Mouse (Mus musculus) forebrain, embryonic 16.5 days (tissue): ENCODE results near the gene Gm17324. TPM values are rescaled to one million over a fixed set of nuclear protein-coding genes. Genes with fewer than 3 reads are reported as not detected.

Source experiments
- ATAC-seq: fragments of 200-750 bp; cut with Nextera tagmentation; 2 replicates; pipeline ENCODE4 v1.8.0; 2017; ENCODE audit warnings: mild to moderate bottlenecking, moderate library complexity
- H3K27ac ChIP-seq: fragments of 300-500 bp; sonication (generic); 2 replicates; pipeline ENCODE4 v1.5.1; 2014; ENCODE audit warnings: low read length, control low read depth
- H3K27me3 ChIP-seq: fragments of 300-500 bp; sonication (generic); replicated peaks from 2 replicates; pipeline ENCODE4 v1.6.1; 2014; ENCODE audit warnings: low read length; ENCODE audit not compliant: control insufficient read depth, insufficient read depth
- H3K36me3 ChIP-seq: fragments of 300-500 bp; sonication (generic); 2 replicates; pipeline ENCODE4 v1.6.1; 2014; ENCODE audit not compliant: control insufficient read depth, insufficient read depth
- H3K4me1 ChIP-seq: fragments of 300-500 bp; sonication (generic); replicated peaks from 2 replicates; pipeline ENCODE4 v1.6.1; 2014; ENCODE audit warnings: low read length; ENCODE audit not compliant: control insufficient read depth, insufficient read depth
- H3K4me2 ChIP-seq: fragments of 300-500 bp; sonication (generic); 2 replicates; pipeline ENCODE4 v1.6.1; 2014; ENCODE audit warnings: mild to moderate bottlenecking, low read length, control low read depth
- H3K4me3 ChIP-seq: fragments of 300-500 bp; sonication (generic); replicated peaks from 2 replicates; pipeline ENCODE4 v1.5.1; 2014; ENCODE audit warnings: mild to moderate bottlenecking, low read length, control low read depth
- H3K9ac ChIP-seq: fragments of 300-500 bp; sonication (generic); replicated peaks from 2 replicates; pipeline ENCODE4 v1.6.1; 2014; ENCODE audit warnings: low read depth, low read length, control low read depth
- H3K9me3 ChIP-seq: fragments of 300-500 bp; sonication (generic); 2 replicates; pipeline ENCODE4 v1.6.1; 2016; ENCODE audit warnings: low read length; ENCODE audit not compliant: control insufficient read depth
- WGBS: fragments of 180-500 bp; shearing (Covaris S2); extraction: QIAGEN DNeasy Blood & Tissue Kit; methylation state at CpG from one replicate; pipeline ENCODE4 v1.1.7; 2014; 5-methylcytosine and 5-hydroxymethylcytosine counted together
- polyA plus RNA-seq: library from polyadenylated mRNA; unstranded; fragments of >200 nt; fragmentation: Nextera tagmentation; extraction: Ambion mirVana; gene quantifications from 2 replicates; pipeline ENCODE4 v1.2.1, GENCODE M21; 2015

Gm17324 gene
- polyA plus RNA-seq, 1 experiment from 2014 or later = 1.3 TPM

GRCm38 (mm10) chr9:78474771-78475382, 26.3 kb upstream of the Gm17324 start:
- Histone ChIP-seq H3K4me1 (peaks cover 23% of the 10 kb centered on the region), H3K36me3 (peaks cover 30% of the 10 kb centered on the region), H3K27ac (no peak overlapping the region), H3K4me2 (no peak overlapping the region), H3K27me3 (no peaks in the 10 kb centered on the region), H3K9me3 (no peaks in the 10 kb centered on the region), H3K9ac (no peak overlapping the region), H3K4me3 (no peak overlapping the region)
- whole genome bisulfite sequencing = 84% methylated on average over 5 of the region's 5 CpGs
- no peak for ATAC-seq

DNA sequence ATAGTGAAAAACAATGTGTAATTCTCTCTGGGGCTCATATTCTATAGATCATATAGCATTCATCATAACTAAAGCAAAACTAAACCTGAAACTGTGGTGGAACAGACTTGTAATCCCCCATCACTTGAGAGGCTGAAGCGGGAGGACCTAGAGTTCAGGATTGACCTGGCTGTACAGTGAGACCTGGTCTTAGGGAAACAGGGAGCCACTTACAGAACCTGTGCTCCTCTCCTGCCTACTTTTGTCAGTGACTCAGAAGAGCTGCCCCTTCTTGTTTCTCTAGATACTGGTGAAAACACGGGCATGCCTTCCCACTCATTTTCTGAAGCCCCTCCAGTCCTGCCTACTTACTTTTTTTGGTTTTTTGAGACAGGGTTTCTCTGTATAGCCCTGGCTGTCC, 25.7 kb upstream of the Gm17324 start:
- no peak for ATAC-seq
- 84% methylated on average over 2 of the region's 2 CpGs for WGBS
- Histone ChIP-seq H3K27ac (no peak overlapping the region), H3K9me3 (no peaks in the 10 kb centered on the region), H3K36me3 (peaks cover 28% of the 10 kb centered on the region), H3K9ac (no peak overlapping the region), H3K4me1 (peaks cover 18% of the 10 kb centered on the region), H3K27me3 (no peaks in the 10 kb centered on the region), H3K4me2 (no peak overlapping the region), H3K4me3 (no peak overlapping the region)

DNA sequence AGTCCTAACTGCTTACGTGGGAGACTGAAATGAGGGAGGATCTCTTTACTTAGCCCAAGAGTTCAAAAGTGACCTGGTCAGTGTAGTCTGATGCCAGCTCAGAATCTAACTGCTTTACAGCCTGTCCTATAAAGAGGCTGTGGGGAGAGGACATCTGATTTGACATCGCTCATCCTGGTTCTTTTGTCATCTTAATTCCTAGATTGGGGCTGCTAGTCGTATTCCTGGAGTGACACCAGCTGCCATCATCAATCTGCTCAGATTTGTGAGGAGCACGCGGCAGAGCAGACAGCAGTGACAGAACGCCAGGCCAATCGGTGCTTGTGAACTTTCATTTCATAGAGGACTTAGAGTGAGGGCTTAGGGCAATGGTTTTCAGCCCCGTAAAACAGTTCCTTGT, 25.0 kb upstream of the Gm17324 start:
- Histone ChIP-seq H3K27me3 (no peaks in the 10 kb centered on the region), H3K36me3 (peaks cover 31% of the 10 kb centered on the region), H3K4me2 (no peak overlapping the region), H3K27ac (no peak overlapping the region; the same call in 1 of the 2 replicates), H3K4me3 (no peak overlapping the region), H3K9ac (no peak overlapping the region), H3K9me3 (no peaks in the 10 kb centered on the region), H3K4me1 (peaks cover 11% of the 10 kb centered on the region)
- ATAC-seq = no peak
- WGBS = 68% methylated on average over 8 of the region's 8 CpGs

- no peak overlapping the region for H3K9ac ChIP-seq
- H3K27ac ChIP-seq = no peak overlapping the region
- no peak for ATAC-seq
- H3K36me3 ChIP-seq = peaks cover 32% of the 10 kb centered on the region
- H3K9me3 ChIP-seq = no peaks in the 10 kb centered on the region
- WGBS = 87% methylated on average over 3 of the region's 3 CpGs
- no peak overlapping the region for H3K4me2 ChIP-seq
- no peak overlapping the region for H3K4me3 ChIP-seq
- no peaks in the 10 kb centered on the region for H3K4me1 ChIP-seq
- H3K27me3 ChIP-seq = no peaks in the 10 kb centered on the region
These were observed 17.1 kb upstream of the Gm17324 start for GRCm38 (mm10) chr9:78465725-78466124.

DNA sequence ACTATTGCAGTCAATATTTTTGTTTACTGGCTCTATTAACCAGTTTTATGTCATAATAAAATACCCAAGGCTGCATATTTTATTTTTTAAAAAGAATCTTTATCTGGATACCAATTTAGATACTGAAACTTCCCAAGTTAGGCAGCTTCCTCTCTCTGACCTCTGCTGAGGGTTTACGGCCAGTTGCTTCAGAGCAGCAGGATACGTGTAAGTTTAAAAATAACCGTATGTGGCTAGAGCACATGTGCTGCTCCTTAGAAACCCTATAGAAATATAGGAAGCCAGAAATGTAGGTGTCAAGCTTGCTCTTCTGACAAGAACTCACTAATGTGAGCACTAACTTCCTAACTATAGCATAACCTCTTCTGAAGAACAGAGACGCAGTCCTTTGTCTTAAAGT, 14.8 kb upstream of the Gm17324 start:
- Histone ChIP-seq H3K9me3 (no peaks in the 10 kb centered on the region), H3K4me1 (no peaks in the 10 kb centered on the region), H3K36me3 (peaks cover 33% of the 10 kb centered on the region), H3K4me3 (no peak overlapping the region), H3K27ac (no peak overlapping the region), H3K4me2 (no peak overlapping the region), H3K27me3 (no peaks in the 10 kb centered on the region), H3K9ac (no peak overlapping the region)
- no peak for ATAC-seq
- WGBS = 95% methylated on average over 4 of the region's 4 CpGs

- Histone ChIP-seq H3K4me1 (no peaks in the 10 kb centered on the region), H3K27me3 (no peaks in the 10 kb centered on the region), H3K27ac (no peak overlapping the region), H3K4me3 (no peak overlapping the region), H3K9ac (no peak overlapping the region), H3K4me2 (no peak overlapping the region), H3K36me3 (peaks cover 34% of the 10 kb centered on the region), H3K9me3 (no peaks in the 10 kb centered on the region)
- WGBS = 92% methylated on average over 8 of the region's 8 CpGs
- ATAC-seq = no peak
These were observed 8.4 kb upstream of the Gm17324 start for GRCm38 (mm10) chr9:78457026-78457425.

GRCm38 (mm10) chr9:78451382-78451781, 2.8 kb upstream of the Gm17324 start:
- WGBS = 89% methylated on average over 4 of the region's 4 CpGs
- Histone ChIP-seq H3K4me3 (no peak overlapping the region), H3K9me3 (no peaks in the 10 kb centered on the region), H3K4me2 (no peak overlapping the region), H3K27ac (no peak overlapping the region), H3K9ac (no peak overlapping the region), H3K4me1 (peaks cover 11% of the 10 kb centered on the region), H3K27me3 (peaks cover 2% of the 10 kb centered on the region; the same call in 1 of the 2 replicates), H3K36me3 (peaks cover 10% of the 10 kb centered on the region)
- no peak for ATAC-seq

GRCm38 (mm10) chr9:78450404-78450803, 1.8 kb upstream of the Gm17324 start:
- ATAC-seq = no peak
- no peak overlapping the region for H3K27ac ChIP-seq
- no peaks in the 10 kb centered on the region for H3K9me3 ChIP-seq
- H3K4me1 ChIP-seq = peaks cover 11% of the 10 kb centered on the region
- H3K27me3 ChIP-seq = peaks cover 2% of the 10 kb centered on the region; the same call in 1 of the 2 replicates
- H3K9ac ChIP-seq = no peak overlapping the region
- no peak overlapping the region for H3K4me3 ChIP-seq
- H3K4me2 ChIP-seq = no peak overlapping the region
- peaks cover 10% of the 10 kb centered on the region for H3K36me3 ChIP-seq
- WGBS = 72% methylated on average over 5 of the region's 5 CpGs

DNA sequence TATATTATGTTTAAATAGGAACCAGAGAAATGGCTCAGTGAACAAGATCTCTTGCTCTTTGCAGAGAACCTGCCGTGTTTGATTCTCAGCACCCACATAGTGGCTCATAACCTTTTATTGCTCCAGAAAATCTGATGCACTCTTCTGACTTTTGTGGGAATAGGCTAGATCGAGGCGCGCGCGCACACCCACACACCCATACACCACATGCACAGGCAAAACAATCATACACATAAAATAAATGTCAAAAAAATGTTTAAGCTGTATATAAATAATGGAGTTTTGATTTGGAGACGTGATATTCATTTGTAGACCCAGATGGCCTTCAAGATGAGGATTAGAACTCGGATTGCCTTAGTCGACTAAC, 997 bp downstream of the Gm17324 start:
- no peak; the same call in 1 of the 2 replicates for ATAC-seq
- Histone ChIP-seq H3K9me3 (no peaks in the 10 kb centered on the region), H3K4me1 (peaks cover 17% of the 10 kb centered on the region), H3K4me3 (peak overlapping the region; percentile 95), H3K27ac (no peak overlapping the region), H3K4me2 (peak overlapping the region; percentile 69), H3K27me3 (peaks cover 18% of the 10 kb centered on the region), H3K9ac (peak overlapping the region; percentile 94), H3K36me3 (no peaks in the 10 kb centered on the region)
- 28% methylated on average over 9 of the region's 9 CpGs for WGBS
